Mouse (Mus musculus): ENCODE results near the gene 1300017J02Rik. TPM values are rescaled to one million over a fixed set of nuclear protein-coding genes. Genes with fewer than 3 reads are reported as not detected.

The 1300017J02Rik gene
- polyA plus RNA-seq, 1 experiment = 3.3 TPM

DNA sequence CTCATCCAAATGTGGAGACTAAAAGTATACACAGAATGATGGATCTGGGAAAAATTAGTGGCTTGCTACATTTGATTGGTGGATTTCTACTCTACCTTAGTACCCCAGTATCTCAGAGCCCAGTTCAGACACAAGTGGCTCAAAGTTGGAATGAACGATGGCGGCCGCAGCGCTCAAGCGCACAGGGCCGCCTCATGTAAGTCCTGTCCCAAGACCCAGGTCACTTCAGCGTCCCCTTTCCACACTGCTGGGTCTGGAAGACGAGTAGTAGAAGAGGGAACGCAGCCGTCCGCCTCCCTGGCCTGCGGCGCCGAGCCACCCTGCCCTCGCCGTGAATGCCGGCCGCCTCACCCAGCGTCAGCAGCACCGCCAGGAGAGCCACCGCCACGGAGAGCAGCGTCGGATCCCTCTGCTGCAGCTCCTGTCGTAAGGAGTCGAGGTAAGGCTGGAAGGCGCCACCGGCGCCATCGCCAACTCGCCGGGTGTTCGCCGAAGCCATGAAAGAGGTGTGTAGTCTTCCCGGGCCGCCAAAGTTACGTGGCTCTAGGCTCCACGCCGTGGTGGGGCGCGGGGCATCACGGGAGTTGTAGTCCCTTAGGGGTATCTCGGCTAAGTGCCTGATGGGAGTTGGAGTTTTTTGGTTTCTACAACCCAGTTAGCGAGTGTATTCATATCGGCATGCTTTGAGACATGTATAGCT is 103.2 kb downstream of the 1300017J02Rik start, which contains the start of gene Srprb:
Gene Srprb (minus strand): TSS at position 577 of the 700 bp plus-strand sequence.
- no peak for TF ChIP-seq GATA1 (IDR thresholded peaks at IDR 0.05; ENCODE audit: low read length)

Other genes starting within 250 kb of the 1300017J02Rik start
- gene Rab6b, start 193.3 kb downstream of the 1300017J02Rik start, polyA plus RNA-seq (2012) = not detected in 2 replicates
- gene Srprb, start 102.9 kb downstream of the 1300017J02Rik start, polyA plus RNA-seq (2012) = 13.2 and 25.4 TPM in 2 replicates
- not detected in 2 replicates for gene Gm20425, start 74.8 kb downstream of the 1300017J02Rik start, polyA plus RNA-seq (2012)
- gene Trf, start 74.6 kb downstream of the 1300017J02Rik start, polyA plus RNA-seq (2012) = not detected in 2 replicates
- gene Topbp1, start 133 bp upstream of the 1300017J02Rik start, polyA plus RNA-seq (2012) = 45.7 and 55.1 TPM in 2 replicates
- gene Cdv3, start 60.8 kb upstream of the 1300017J02Rik start, polyA plus RNA-seq (2012) = 294 and 445 TPM in 2 replicates
- gene Bfsp2, start 175.3 kb upstream of the 1300017J02Rik start, polyA plus RNA-seq (2012) = not detected in 2 replicates

Measured in G1E-ER4 (cell line).